Mouse (Mus musculus) cerebellum, adult (tissue): ENCODE data around the gene Cldn19.

Experiments
- ATAC-seq: cut with Nextera tagmentation; 2 replicates; pipeline ENCODE4 v1.9.2; 2017; ENCODE audit warnings: mild to moderate bottlenecking, moderate library complexity, mixed read lengths; ENCODE audit not compliant: insufficient number of reproducible peaks, low FRiP score, low TSS enrichment

Gene Cldn19

GRCm38 (mm10) chr4:119294415-119295133 lies 39.4 kb downstream of the Cldn19 start, which contains the start of gene Ybx1:
TSS of gene Ybx1 (minus strand) at chr4:119294604.
- peak; percentile 100 for ATAC-seq

- ATAC-seq: no peak
These were observed 39.9 kb downstream of the Cldn19 start for GRCm38 (mm10) chr4:119295134-119295453.

- ATAC-seq: no peak
These were observed 42.1 kb downstream of the Cldn19 start for GRCm38 (mm10) chr4:119297361-119297760.

- no peak for ATAC-seq
These were observed 45.5 kb downstream of the Cldn19 start for GRCm38 (mm10) chr4:119300761-119301160.

GRCm38 (mm10) chr4:119301777-119302176 lies 46.6 kb downstream of the Cldn19 start:
- no peak for ATAC-seq

GRCm38 (mm10) chr4:119303291-119303690 lies 48.1 kb downstream of the Cldn19 start:
- no peak for ATAC-seq

GRCm38 (mm10) chr4:119305418-119305817 lies 50.2 kb downstream of the Cldn19 start:
- no peak for ATAC-seq
